Mouse (Mus musculus): ENCODE data around the gene Gm3029.
"Not testable (repeated sequence)": the region's sequence is repeated elsewhere in the genome, so short reads cannot be mapped to it uniquely, and the experiment has no call there.

Gene Gm3029

DNA sequence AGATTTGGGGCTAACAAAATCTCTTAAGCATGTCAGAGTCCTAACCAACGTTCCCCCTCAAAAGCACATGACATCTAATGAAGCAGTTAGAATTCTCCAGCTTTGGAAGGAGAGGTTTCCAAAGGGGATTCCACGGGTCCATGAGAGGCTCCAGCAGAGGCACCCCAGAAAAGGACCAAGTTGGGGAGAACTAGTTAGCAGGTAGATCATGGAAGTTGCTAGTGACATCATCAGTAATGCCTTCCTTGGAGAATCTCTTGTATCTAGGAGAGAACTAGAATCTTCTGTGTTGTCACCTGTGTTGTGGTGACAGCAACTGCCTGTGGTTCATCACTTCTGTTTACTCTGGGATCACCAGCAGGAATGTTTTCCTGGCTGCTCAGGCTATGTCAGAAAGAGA lies at the start of gene Gm3029:
Gene Gm3029 (plus strand): TSS at position 301 of the 400 bp plus-strand sequence.
- in situ Hi-C loops (cut with MboI; ENCODE audit: unreplicated experiment in 2 of 2) = not testable (repeated sequence)

DNA sequence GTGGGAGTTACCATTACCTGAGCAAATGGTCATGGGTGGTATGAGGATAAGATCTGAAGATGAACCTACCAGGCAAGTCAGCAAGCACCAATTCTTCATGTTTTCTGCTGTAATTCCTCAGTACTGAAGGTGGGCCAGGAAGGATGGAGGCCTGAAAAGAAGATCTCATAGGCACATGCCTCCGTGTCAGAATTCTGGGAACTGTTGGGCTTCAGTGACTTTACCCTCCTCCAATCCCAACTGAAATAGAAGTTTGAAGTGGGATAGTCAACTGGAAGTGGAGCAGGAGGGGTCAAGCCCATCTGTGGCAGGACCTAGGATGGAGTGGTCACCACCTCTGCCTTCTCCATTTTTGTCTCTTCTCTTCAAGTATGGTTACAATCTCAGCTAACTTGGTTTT lies 47.7 kb upstream of the Gm3029 start, which contains the start of gene Gm2916:
Gene Gm2916 (plus strand): TSS at position 301 of the 400 bp plus-strand sequence.
- in situ Hi-C loops (cut with MboI; ENCODE audit: unreplicated experiment in 2 of 2) = not testable (repeated sequence)

DNA sequence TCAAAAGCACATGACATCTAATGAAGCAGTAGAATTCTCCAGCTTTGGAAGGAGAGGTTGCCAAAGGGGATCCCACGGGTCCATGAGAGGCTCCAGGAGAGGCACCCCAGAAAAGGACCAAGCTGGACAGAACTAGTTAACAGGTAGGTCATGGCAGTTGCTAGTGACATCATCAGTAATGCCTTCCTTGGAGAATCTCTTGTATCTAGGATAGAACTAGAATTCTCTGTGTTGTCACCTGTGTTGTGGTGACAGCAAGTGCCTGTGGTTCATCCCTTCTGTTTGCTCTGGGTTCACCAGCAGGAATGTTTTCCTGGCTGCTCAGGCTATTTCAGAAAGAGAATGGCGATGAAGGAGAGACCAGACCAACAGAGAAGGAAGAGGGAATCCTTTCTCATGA lies 31.7 kb downstream of the Gm3029 start, which contains the start of gene Gm3095:
Gene Gm3095 (plus strand): TSS at position 301 of the 400 bp plus-strand sequence.
- in situ Hi-C loops (cut with MboI; ENCODE audit: unreplicated experiment in 2 of 2) = not testable (repeated sequence)

Data from v-Abl transformed pro-B cells (cell line).